Mouse (Mus musculus): ENCODE data around the gene Olfr20. TPM values are rescaled to one million over a fixed set of nuclear protein-coding genes. Genes with fewer than 3 reads are reported as not detected.

Olfr20 gene
- polyA plus RNA-seq, 1 experiment from 2014 or later, result not detected

GRCm38 (mm10) chr11:73395374-73395773 lies 44.8 kb downstream of the Olfr20 start:
- Histone ChIP-seq H3K4me1 (no peaks in the 10 kb centered on the region), H3K4me3 (no peak overlapping the region), H3K27me3 (replicated peaks) (no peaks in the 10 kb centered on the region), H3K4me2 (no peak overlapping the region), H3K36me3 (no peaks in the 10 kb centered on the region), H3K27ac (no peak overlapping the region), H3K9ac (no peak overlapping the region), H3K9me3 (replicated peaks) (no peaks in the 10 kb centered on the region)
- ATAC-seq, result no peak
- 48% methylated on average over 4 of the region's 4 CpGs for WGBS (ENCODE audit: insufficient replicate concordance)

DNA sequence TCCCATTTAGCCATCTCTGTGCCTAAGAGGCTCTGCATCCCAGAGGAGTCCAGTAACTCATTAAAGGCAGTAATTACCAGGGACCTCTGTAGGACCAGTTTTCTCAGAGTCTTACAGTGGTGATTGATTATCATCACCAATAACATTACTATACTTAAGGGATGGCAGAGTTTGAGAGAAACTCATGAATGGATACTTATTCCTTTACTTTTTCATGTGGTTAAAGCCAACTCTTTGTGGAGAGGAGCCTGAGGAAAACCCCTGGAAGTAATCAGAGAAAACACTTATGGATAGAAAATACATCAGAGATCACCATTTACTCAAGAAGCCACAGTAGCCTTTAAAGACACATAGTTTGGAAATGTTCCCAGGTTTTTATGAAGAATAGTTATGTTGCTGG lies 48.9 kb downstream of the Olfr20 start, which contains the start of gene Olfr1:
Olfr1 (minus strand) TSS at position 101 of the 400 bp plus-strand sequence.
- Histone ChIP-seq H3K4me3 (no peak within 1 kb of the TSS), H3K27me3 (replicated peaks) (no peaks in the 10 kb centered on the region), H3K4me1 (no peaks in the 10 kb centered on the region), H3K4me2 (no peak within 1 kb of the TSS), H3K36me3 (no peaks in the 10 kb centered on the region), H3K27ac (no peak within 1 kb of the TSS), H3K9me3 (replicated peaks) (no peaks in the 10 kb centered on the region), H3K9ac (no peak within 1 kb of the TSS)
- ATAC-seq, result no peak

Other genes starting within 250 kb of the Olfr20 start
- gene Haspin, start 212.5 kb upstream of the Olfr20 start, polyA plus RNA-seq (2016; fragmentation: Nextera tagmentation; extraction: Ambion mirVana), result 18.4 and 18.5 TPM in 2 replicates
- gene P2rx5, start 190.4 kb upstream of the Olfr20 start, polyA plus RNA-seq (2016; fragmentation: Nextera tagmentation; extraction: Ambion mirVana), result 0.32 and 0.54 TPM in 2 replicates
- gene Emc6, start 173.7 kb upstream of the Olfr20 start, polyA plus RNA-seq (2016; fragmentation: Nextera tagmentation; extraction: Ambion mirVana), result 108 and 110 TPM in 2 replicates
- 44.2 and 44.5 TPM in 2 replicates for gene Tax1bp3, start 173.7 kb upstream of the Olfr20 start, polyA plus RNA-seq (2016; fragmentation: Nextera tagmentation; extraction: Ambion mirVana)
- 7.5 and 8.2 TPM in 2 replicates for gene Ctns, start 151.7 kb upstream of the Olfr20 start, polyA plus RNA-seq (2016; fragmentation: Nextera tagmentation; extraction: Ambion mirVana)
- 2.1 and 2.3 TPM in 2 replicates for gene Shpk, start 151.3 kb upstream of the Olfr20 start, polyA plus RNA-seq (2016; fragmentation: Nextera tagmentation; extraction: Ambion mirVana)
- gene Trpv1, start 116.5 kb upstream of the Olfr20 start, polyA plus RNA-seq (2016; fragmentation: Nextera tagmentation; extraction: Ambion mirVana), result not detected in 2 replicates
- not detected in 2 replicates for gene Trpv3, start 83.4 kb upstream of the Olfr20 start, polyA plus RNA-seq (2016; fragmentation: Nextera tagmentation; extraction: Ambion mirVana)
- gene Aspa, start 21.2 kb upstream of the Olfr20 start, polyA plus RNA-seq (2016; fragmentation: Nextera tagmentation; extraction: Ambion mirVana), result 1.1 and 1.2 TPM in 2 replicates
- gene Gm49340, start 21.0 kb upstream of the Olfr20 start, polyA plus RNA-seq (2016; fragmentation: Nextera tagmentation; extraction: Ambion mirVana), result not detected in 2 replicates
- gene Spata22, start 21.0 kb upstream of the Olfr20 start, polyA plus RNA-seq (2016; fragmentation: Nextera tagmentation; extraction: Ambion mirVana), result 1.0 and 1.9 TPM in 2 replicates
- not detected in 2 replicates for gene Olfr376, start 20.5 kb downstream of the Olfr20 start, polyA plus RNA-seq (2016; fragmentation: Nextera tagmentation; extraction: Ambion mirVana)
- gene Olfr1, start 48.8 kb downstream of the Olfr20 start, polyA plus RNA-seq (2016; fragmentation: Nextera tagmentation; extraction: Ambion mirVana), result not detected in 2 replicates
- not detected in 2 replicates for gene Olfr378, start 77.7 kb downstream of the Olfr20 start, polyA plus RNA-seq (2016; fragmentation: Nextera tagmentation; extraction: Ambion mirVana)
- not detected in 2 replicates for gene Olfr380, start 106.7 kb downstream of the Olfr20 start, polyA plus RNA-seq (2016; fragmentation: Nextera tagmentation; extraction: Ambion mirVana)
- gene Olfr381, start 140.8 kb downstream of the Olfr20 start, polyA plus RNA-seq (2016; fragmentation: Nextera tagmentation; extraction: Ambion mirVana), result not detected in 2 replicates
- not detected in 2 replicates for gene Olfr382, start 166.4 kb downstream of the Olfr20 start, polyA plus RNA-seq (2016; fragmentation: Nextera tagmentation; extraction: Ambion mirVana)
- not detected in 2 replicates for gene Olfr385, start 242.2 kb downstream of the Olfr20 start, polyA plus RNA-seq (2016; fragmentation: Nextera tagmentation; extraction: Ambion mirVana)
- gene Olfr384, start 247.8 kb downstream of the Olfr20 start, polyA plus RNA-seq (2016; fragmentation: Nextera tagmentation; extraction: Ambion mirVana), result not detected in 2 replicates